8 mouse cellular contexts compared by ENCODE assay signal in the genomic region with DNA sequence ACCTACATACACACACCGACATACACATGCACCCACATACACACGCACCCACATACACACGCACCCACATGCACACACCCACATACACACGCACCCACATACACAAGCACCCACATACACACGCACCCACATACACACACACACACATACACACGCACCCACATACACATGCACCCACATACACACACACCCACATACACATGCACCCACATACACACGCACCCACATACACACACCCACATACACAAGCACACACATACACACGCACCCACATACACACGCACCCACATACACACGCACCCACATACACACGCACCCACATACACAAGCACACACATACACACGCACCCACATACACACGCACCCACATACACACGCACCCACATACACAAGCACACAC. TPM values are rescaled to one million over a fixed set of nuclear protein-coding genes. Genes with fewer than 3 reads are reported as not detected.
A peak's percentile ranks its signal among the peaks of the same experiment; 100 is the strongest.
DNase-seq lines count a peak whose midpoint lies in the region; TF ChIP-seq lines count a peak whose summit lies in the region.
"Not testable (repeated sequence)": the region's sequence is repeated elsewhere in the genome, so short reads cannot be mapped to it uniquely, and the experiment has no call there.
"Had no signal": no experiment of that assay in that cellular context is flagged by ENCODE, and none has a peak within 500 bp of the region (broad histone marks: within the 10 kb centered on the region; RNA-seq: fewer than 3 reads in every experiment).

No protein-coding gene starts in this region.

- not testable (repeated sequence) for TF ChIP-seq POLR2A in MEL (IDR thresholded peaks at IDR 0.05; ENCODE audit: control insufficient read depth in 1 of 2, insufficient read depth in 1 of 2, low read depth in 1 of 2, low read length in 2 of 2, poor library complexity in 1 of 2)

- not testable (repeated sequence) for H3K9ac ChIP-seq in MEL (ENCODE audit: control insufficient read depth, low read depth, low read length, poor library complexity, severe bottlenecking)

- peak; percentile 21 for DNase-seq in 416B (ENCODE audit: low read depth)
- DNase-seq in MEL (ENCODE audit: low read depth, low spot score) = not testable (repeated sequence)
- peak; percentile 21 for DNase-seq in naive thymus-derived CD4-positive, alpha-beta T cell, adult 2 months (ENCODE audit: low read depth)
- peak; percentile 5 for DNase-seq in splenic B cell, adult 2 months (ENCODE audit: low read depth, low spot score)

- peaks cover 0 to 12% of the 10 kb centered on the region in 2 experiments; a peak in 2 of 4 replicates for H3K36me3 ChIP-seq in MEL (ENCODE audit: control insufficient read depth in 1 of 2, insufficient read depth in 2 of 2, low read length in 2 of 2)
- H3K36me3 ChIP-seq in megakaryocyte, embryonic 14.5 days (replicated peaks; ENCODE audit: low read length) = peaks cover 43% of the 10 kb centered on the region
- not testable (repeated sequence) for H3K36me3 ChIP-seq in splenic B cell, adult 2 months (ENCODE audit: control insufficient read depth, insufficient read depth, low read length, poor library complexity, severe bottlenecking)

- H3K4me3 ChIP-seq in MEL (ENCODE audit: control insufficient read depth in 1 of 2, insufficient read depth in 1 of 2, low read depth in 2 of 2, low read length in 2 of 2) = not testable (repeated sequence)
- peak overlapping the region; percentile 38 for H3K4me3 ChIP-seq in megakaryocyte, embryonic 14.5 days (replicated peaks)

- peaks cover 5 to 15% of the 10 kb centered on the region in 2 experiments for H3K4me1 ChIP-seq in MEL (ENCODE audit: control insufficient read depth in 1 of 2, insufficient read depth in 2 of 2, low read length in 2 of 2)
- H3K4me1 ChIP-seq in megakaryocyte, embryonic 14.5 days = peaks cover 17% of the 10 kb centered on the region

- not testable (repeated sequence) for TF ChIP-seq CTCF in MEL (IDR thresholded peaks at IDR 0.05 in 2 of 3, conservative IDR thresholded peaks at IDR 0.05 in 1 of 3; ENCODE audit: control insufficient read depth in 1 of 3, insufficient read depth in 1 of 3, low read depth in 2 of 3, low read length in 3 of 3, poor library complexity in 1 of 3, severe bottlenecking in 1 of 3)

- H3K9me3 ChIP-seq in MEL (replicated peaks; ENCODE audit: insufficient read depth, low read length); megakaryocyte, embryonic 14.5 days: not testable (repeated sequence)

- H3K79me2 ChIP-seq in MEL (ENCODE audit: control insufficient read depth, insufficient read depth, low read length, poor library complexity) = not testable (repeated sequence)

- not testable (repeated sequence) for TF ChIP-seq EP300 in MEL (IDR thresholded peaks at IDR 0.05; ENCODE audit: low read depth in 1 of 2, low read length in 2 of 2)

- not testable (repeated sequence) for H3K27ac ChIP-seq in MEL (ENCODE audit: control insufficient read depth, low read depth, low read length)

- not testable (repeated sequence) for H3K27me3 ChIP-seq in MEL (ENCODE audit: control insufficient read depth in 1 of 2, insufficient read depth in 2 of 2, low read length in 2 of 2); megakaryocyte, embryonic 14.5 days (replicated peaks); splenic B cell, adult 2 months (ENCODE audit: control insufficient read depth, insufficient read depth, low read length, poor library complexity, severe bottlenecking)

- TF ChIP-seq RAD21 in MEL (IDR thresholded peaks at IDR 0.05; ENCODE audit: low read depth, low read length) = not testable (repeated sequence)

TF ChIP-seq in MEL, 35 proteins besides CTCF, POLR2A, EP300 and RAD21:
- TF ChIP-seq POLR2AphosphoS5 (IDR thresholded peaks at IDR 0.05; ENCODE audit: borderline replicate concordance, low read depth, low read length) = peak; percentile 67; the same call in 1 of the 2 replicates
TF ChIP-seq in MEL: peak in this region for 1; not testable (repeated sequence) for 34.

RNA-seq across cellular contexts. Expression of a gene that starts 25.5 kb away (rescaled TPM):
- 10.4 and 14.2 TPM in 2 replicates for total RNA-seq in MEL (2012; rRNA removed)
- 10 to 100 TPM in 1 of 2 experiments, not detected in 1; 16.2 TPM for polyA plus RNA-seq in MEL (2012; ENCODE audit: insufficient read depth in 1 of 2, insufficient read length in 2 of 2, low read depth in 1 of 2, low replicate concordance in 2 of 2, missing spikeins in 1 of 2)
- polyA plus RNA-seq in megakaryocyte, embryonic 14.5 days (2012; ENCODE audit: insufficient read depth, low replicate concordance) = 5.2 TPM in 1 of 2 replicates, not detected in the other

RNA-seq across cellular contexts. Expression of a gene that starts 31.6 kb away (rescaled TPM):
- 31.0 and 34.1 TPM in 2 replicates for total RNA-seq in MEL (2012; rRNA removed)
- polyA plus RNA-seq in MEL (2012; ENCODE audit: insufficient read depth in 1 of 2, insufficient read length in 2 of 2, low read depth in 1 of 2, low replicate concordance in 2 of 2, missing spikeins in 1 of 2) = 10 to 100 TPM in 1 of 2 experiments, not detected in 1; 32.3 TPM
- 2.2 TPM in 1 of 2 replicates, not detected in the other for polyA plus RNA-seq in megakaryocyte, embryonic 14.5 days (2012; ENCODE audit: insufficient read depth, low replicate concordance)

RNA-seq across cellular contexts. Expression of a gene that starts 48.5 kb away (rescaled TPM):
- total RNA-seq in MEL (2012; rRNA removed) = 0.19 TPM in 1 of 2 replicates, not detected in the other
- polyA plus RNA-seq in MEL (2012; ENCODE audit: insufficient read depth in 1 of 2, insufficient read length in 2 of 2, low read depth in 1 of 2, low replicate concordance in 2 of 2, missing spikeins in 1 of 2) = under 1 TPM in 1 of 2 experiments, not detected in 1; 0.96 TPM
- polyA plus RNA-seq in megakaryocyte, embryonic 14.5 days (2012; ENCODE audit: insufficient read depth, low replicate concordance) = not detected in 2 replicates
- polyA plus RNA-seq: adrenal gland, adult 2 months; erythroblast, embryonic 14.5 days; G1E had no signal
